Mouse (Mus musculus): ENCODE data around the gene Fggy.

DNA sequence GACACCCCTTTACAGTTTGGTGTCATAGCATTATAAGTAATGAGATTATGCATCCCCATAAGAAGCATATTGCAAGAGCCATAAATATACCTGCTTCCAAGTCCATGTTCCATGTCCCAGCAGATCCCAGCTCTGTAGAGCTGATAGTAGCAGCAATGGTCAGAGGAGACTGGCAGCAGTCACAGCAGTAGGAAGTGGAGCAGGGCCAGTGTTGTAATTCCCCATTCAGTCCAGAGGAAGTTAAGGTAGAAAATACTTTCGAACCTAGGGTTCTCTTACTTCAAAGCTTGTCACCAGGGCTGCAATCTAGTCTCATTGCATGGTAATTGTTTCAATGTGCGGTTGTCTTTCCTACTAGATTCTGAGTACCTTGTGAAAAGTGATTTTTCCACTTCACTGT lies 112.0 kb downstream of the Fggy start:
- TF ChIP-seq CTCF (IDR thresholded peaks at IDR 0.05; ENCODE audit: low read depth) (no peak), EP300 (IDR thresholded peaks at IDR 0.05; ENCODE audit: low read depth) (no peak)

Data from liver, embryonic 14.5 days (tissue).